Mouse (Mus musculus): ENCODE results near the gene Vars2. TPM values are rescaled to one million over a fixed set of nuclear protein-coding genes. Genes with fewer than 3 reads are reported as not detected.

Vars2 gene
- total RNA-seq, 1 experiment from 2014 or later: 11.3 TPM

- no peak for ATAC-seq (replicated peaks; ENCODE audit: insufficient number of reproducible peaks, low FRiP score, low TSS enrichment, poor library complexity, severe bottlenecking)
Measured at GRCm38 (mm10) chr17:35643609-35644236, 23.7 kb downstream of the Vars2 start, which contains the start of gene Mucl3. Gene Mucl3 (minus strand): TSS chr17:35643695.

DNA sequence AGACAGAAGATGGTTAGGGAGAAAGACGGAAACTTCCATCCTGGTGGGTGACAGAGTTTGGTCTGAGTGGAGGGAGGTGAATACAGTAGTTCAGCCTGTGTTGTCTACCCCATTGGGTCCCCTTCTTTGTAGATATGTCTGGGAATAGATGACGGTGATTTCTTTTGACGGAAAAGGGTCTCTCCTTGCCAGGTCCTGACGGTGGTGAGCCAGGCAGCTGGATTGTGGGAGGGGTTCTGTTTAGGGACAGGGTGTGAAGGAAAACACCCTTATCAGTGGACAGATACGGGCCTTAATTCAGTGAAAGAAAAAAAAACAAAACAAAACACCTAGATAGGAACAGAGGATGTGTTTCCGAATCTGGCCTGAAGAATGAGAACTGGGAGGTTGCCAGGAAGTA lies 28.0 kb downstream of the Vars2 start:
- no peak for ATAC-seq (replicated peaks; ENCODE audit: insufficient number of reproducible peaks, low FRiP score, low TSS enrichment, poor library complexity, severe bottlenecking)

- ATAC-seq (replicated peaks; ENCODE audit: insufficient number of reproducible peaks, low FRiP score, low TSS enrichment, poor library complexity, severe bottlenecking): no peak
Measured at GRCm38 (mm10) chr17:35638475-35639190, 28.8 kb downstream of the Vars2 start.

- no peak for ATAC-seq (replicated peaks; ENCODE audit: insufficient number of reproducible peaks, low FRiP score, low TSS enrichment, poor library complexity, severe bottlenecking)
Measured at GRCm38 (mm10) chr17:35636363-35636762, 31.0 kb downstream of the Vars2 start.

DNA sequence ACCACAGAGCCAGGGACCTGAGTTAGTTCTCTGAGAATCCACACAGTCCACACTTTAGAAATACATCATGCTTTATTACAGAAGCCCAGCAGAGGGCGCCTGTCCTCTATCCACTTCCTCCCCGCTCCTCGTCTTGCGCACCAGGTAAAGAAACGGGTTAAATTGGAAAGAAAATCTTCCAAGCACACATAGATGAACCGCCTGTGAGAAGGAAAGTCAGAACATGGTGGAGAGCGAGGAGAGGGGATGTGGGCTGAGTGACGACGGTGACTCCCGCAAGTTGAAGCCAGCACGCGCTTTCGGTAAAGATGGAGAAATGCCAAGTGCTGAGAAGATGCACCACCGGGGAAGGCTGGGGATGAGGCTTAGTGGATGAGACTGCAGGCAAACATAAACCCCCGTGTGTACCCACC lies 31.7 kb downstream of the Vars2 start:
- ATAC-seq (replicated peaks; ENCODE audit: insufficient number of reproducible peaks, low FRiP score, low TSS enrichment, poor library complexity, severe bottlenecking): peak; percentile 65

GRCm38 (mm10) chr17:35635202-35635601 lies 32.2 kb downstream of the Vars2 start:
- ATAC-seq (replicated peaks; ENCODE audit: insufficient number of reproducible peaks, low FRiP score, low TSS enrichment, poor library complexity, severe bottlenecking): no peak

GRCm38 (mm10) chr17:35633992-35634391 lies 33.4 kb downstream of the Vars2 start:
- no peak for ATAC-seq (replicated peaks; ENCODE audit: insufficient number of reproducible peaks, low FRiP score, low TSS enrichment, poor library complexity, severe bottlenecking)

- no peak for ATAC-seq (replicated peaks; ENCODE audit: insufficient number of reproducible peaks, low FRiP score, low TSS enrichment, poor library complexity, severe bottlenecking)
Measured at GRCm38 (mm10) chr17:35626537-35626936, 40.9 kb downstream of the Vars2 start, which contains the start of gene Gm9573. Gene Gm9573 (minus strand): TSS chr17:35626637.

DNA sequence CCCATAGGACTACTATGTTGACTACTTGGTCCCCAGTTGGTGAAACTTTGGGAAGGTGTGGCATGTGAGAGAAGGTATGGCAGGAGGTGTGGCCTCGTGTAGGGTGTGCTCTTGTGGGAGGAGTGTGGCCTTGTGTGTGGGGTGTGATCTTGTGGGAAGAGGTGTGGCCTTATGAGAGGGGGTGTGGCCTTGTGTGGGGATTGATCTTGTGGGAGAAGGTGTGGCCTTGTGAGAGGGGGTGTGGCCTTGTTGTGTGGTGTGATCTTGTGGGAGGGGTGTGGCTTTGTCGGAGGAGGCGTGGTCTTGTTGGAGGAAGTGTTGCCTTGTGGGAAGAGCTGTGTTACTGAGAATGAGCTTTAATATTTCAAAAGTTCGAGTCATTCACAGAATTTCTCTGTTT lies 50.3 kb downstream of the Vars2 start:
- ATAC-seq (replicated peaks; ENCODE audit: insufficient number of reproducible peaks, low FRiP score, low TSS enrichment, poor library complexity, severe bottlenecking): no peak

Other genes with a start within 250 kb of the Vars2 start
- gene H2-Q6, start 242.7 kb downstream of the Vars2 start, total RNA-seq (2017): 235 to 503 TPM (median 268 TPM) in 3 replicates
- gene H2-Q7, start 228.4 kb downstream of the Vars2 start, total RNA-seq (2017): 209 to 404 TPM (median 224 TPM) in 3 replicates
- gene H2-Q10, start 197.5 kb downstream of the Vars2 start, total RNA-seq (2017): 5.5 to 7.7 TPM (median 7.6 TPM) in 3 replicates
- 0.58 TPM in 1 of 3 replicates, not detected in the others for gene Pou5f1, start 161.6 kb downstream of the Vars2 start, total RNA-seq (2017)
- gene Tcf19, start 150.8 kb downstream of the Vars2 start, total RNA-seq (2017): 0.29 to 3.3 TPM (median 2.4 TPM) in 3 replicates
- 1.7 to 6.7 TPM (median 2.5 TPM) in 3 replicates for gene Cchcr1, start 150.5 kb downstream of the Vars2 start, total RNA-seq (2017)
- gene Psors1c2, start 134.4 kb downstream of the Vars2 start, total RNA-seq (2017): not detected in 3 replicates
- gene Cdsn, start 115.5 kb downstream of the Vars2 start, total RNA-seq (2017): not detected in 3 replicates
- gene 2300002M23Rik, start 100.1 kb downstream of the Vars2 start, total RNA-seq (2017): not detected in 3 replicates
- not detected in 3 replicates for gene Sfta2, start 66.0 kb downstream of the Vars2 start, total RNA-seq (2017)
- gene Gm9573, start 41.0 kb downstream of the Vars2 start, total RNA-seq (2017): not detected in 3 replicates
- not detected in 3 replicates for gene Mucl3, start 23.9 kb downstream of the Vars2 start, total RNA-seq (2017)
- gene Gtf2h4, start 6.1 kb upstream of the Vars2 start, total RNA-seq (2017): 10.9 to 22.5 TPM (median 13.5 TPM) in 3 replicates
- gene Ddr1, start 37.0 kb upstream of the Vars2 start, total RNA-seq (2017): 0.67 to 1.2 TPM in 2 of 3 replicates, not detected in the other
- gene Ier3, start 154.1 kb upstream of the Vars2 start, total RNA-seq (2017): 17.2 to 77.7 TPM (median 52.8 TPM) in 3 replicates
- 70.0 to 84.2 TPM (median 77.9 TPM) in 3 replicates for gene Flot1, start 155.6 kb upstream of the Vars2 start, total RNA-seq (2017)
- 138 to 179 TPM (median 139 TPM) in 3 replicates for gene Tubb5, start 170.7 kb upstream of the Vars2 start, total RNA-seq (2017)
- 10.9 to 26.0 TPM (median 11.1 TPM) in 3 replicates for gene Mdc1, start 173.9 kb upstream of the Vars2 start, total RNA-seq (2017)
- 18.1 to 25.9 TPM (median 25.6 TPM) in 3 replicates for gene Nrm, start 193.7 kb upstream of the Vars2 start, total RNA-seq (2017)
- gene Ppp1r18, start 198.0 kb upstream of the Vars2 start, total RNA-seq (2017): 65.6 to 113 TPM (median 72.3 TPM) in 3 replicates
- 67.7 to 106 TPM (median 105 TPM) in 3 replicates for gene Dhx16, start 212.2 kb upstream of the Vars2 start, total RNA-seq (2017)
- 1.8 to 10.4 TPM (median 5.7 TPM) in 3 replicates for gene 2310061I04Rik, start 229.8 kb upstream of the Vars2 start, total RNA-seq (2017)
- 13.9 to 18.7 TPM (median 14.2 TPM) in 3 replicates for gene Atat1, start 242.5 kb upstream of the Vars2 start, total RNA-seq (2017)
- 26.6 to 31.6 TPM (median 29.0 TPM) in 3 replicates for gene Mrps18b, start 248.8 kb upstream of the Vars2 start, total RNA-seq (2017)
- gene Ppp1r10, start 248.8 kb upstream of the Vars2 start, total RNA-seq (2017): 103 to 230 TPM (median 106 TPM) in 3 replicates